Mouse (Mus musculus): Measurements from ENCODE around the gene Prelid3b.
A peak's percentile ranks its signal among the peaks of the same experiment; 100 is the strongest.

Prelid3b gene

DNA sequence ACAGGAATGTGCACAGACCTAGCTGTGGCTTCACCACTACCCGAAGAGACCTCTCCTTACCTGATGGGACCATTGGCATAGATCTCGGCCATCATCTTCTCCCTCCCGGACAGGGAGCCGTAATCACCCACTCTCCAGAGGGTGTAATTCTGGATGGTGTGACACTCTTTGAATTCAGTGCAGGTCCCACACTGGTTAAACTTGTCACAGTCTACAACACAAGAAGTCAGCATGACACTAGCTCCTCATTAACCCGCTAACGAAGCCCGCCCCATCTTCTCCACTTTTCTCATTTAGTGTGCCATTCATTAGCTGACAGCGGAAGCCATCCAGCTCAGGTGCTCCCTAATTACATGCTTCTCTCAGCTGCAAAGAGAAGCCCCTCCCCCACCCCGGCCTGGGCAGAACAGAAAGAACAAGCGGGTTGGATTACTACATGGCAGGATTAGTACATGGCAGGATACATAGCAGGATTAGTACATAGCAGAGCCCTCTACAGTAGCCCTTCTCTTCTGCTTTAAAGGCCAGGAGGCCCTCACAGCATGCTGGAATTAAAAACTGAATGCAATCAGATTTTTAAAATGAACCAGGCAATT lies 43.8 kb downstream of the Prelid3b start:
- DNase-seq (ENCODE audit: inconsistent age in 2 of 2, low spot score in 1 of 2): no peak

DNA sequence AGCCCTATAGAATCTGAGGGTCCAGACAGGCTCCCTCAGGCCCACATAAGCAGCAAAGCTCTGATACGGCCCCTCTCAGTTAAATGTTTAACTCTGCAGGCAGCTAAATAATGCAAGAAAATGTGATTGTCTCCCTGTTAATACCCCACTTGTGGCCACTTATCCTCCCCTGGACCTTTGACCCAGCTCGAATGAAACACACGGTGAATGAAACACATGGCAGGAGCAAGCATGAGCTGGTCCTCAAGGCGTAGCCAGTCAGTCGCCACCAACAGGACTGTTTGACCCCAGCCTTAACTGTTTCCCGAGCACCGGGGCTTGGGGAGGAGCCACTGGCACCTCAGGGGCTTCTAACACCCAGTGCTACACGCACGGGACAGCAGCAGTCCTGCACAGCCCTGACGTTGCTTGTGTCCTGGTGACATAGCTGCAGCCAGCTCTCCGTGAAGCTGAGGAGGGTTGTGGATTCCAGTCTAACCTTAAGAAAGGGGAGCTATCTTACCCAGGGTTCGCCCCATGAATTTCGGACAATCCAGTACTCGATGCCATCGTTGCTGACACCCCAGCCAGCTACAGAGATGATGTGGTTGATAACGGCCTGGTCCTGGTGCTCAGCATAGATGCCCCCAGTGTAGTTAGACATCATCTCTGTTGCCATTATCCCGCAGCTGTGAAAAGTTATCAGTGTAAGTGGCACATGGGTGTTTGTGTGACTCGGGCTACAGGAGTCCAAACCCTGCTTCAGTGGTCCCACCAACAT lies 44.6 kb downstream of the Prelid3b start:
- DNase-seq (ENCODE audit: inconsistent age in 2 of 2, low spot score in 1 of 2): no peak

DNA sequence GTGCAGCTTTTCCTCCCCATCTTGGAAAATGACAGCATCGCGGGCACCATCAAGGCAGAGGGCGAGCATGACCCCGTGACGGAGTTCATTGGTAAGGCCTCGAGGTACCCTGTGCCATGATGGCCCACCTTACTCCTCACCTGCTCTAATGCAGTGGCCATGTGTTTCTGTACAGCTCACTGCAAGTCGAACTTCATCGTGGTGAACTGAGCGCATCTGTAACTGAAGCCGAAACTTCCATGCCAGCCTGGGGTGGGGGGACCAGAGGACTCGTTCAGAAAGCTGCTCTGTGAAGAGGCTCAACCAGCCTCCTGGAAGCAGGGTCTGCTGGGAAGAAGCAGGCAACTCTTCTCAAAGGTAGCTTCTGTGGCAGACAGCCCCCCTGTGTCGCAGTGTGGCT lies 46.0 kb downstream of the Prelid3b start:
- DNase-seq (ENCODE audit: inconsistent age in 2 of 2, low spot score in 1 of 2): no peak

DNA sequence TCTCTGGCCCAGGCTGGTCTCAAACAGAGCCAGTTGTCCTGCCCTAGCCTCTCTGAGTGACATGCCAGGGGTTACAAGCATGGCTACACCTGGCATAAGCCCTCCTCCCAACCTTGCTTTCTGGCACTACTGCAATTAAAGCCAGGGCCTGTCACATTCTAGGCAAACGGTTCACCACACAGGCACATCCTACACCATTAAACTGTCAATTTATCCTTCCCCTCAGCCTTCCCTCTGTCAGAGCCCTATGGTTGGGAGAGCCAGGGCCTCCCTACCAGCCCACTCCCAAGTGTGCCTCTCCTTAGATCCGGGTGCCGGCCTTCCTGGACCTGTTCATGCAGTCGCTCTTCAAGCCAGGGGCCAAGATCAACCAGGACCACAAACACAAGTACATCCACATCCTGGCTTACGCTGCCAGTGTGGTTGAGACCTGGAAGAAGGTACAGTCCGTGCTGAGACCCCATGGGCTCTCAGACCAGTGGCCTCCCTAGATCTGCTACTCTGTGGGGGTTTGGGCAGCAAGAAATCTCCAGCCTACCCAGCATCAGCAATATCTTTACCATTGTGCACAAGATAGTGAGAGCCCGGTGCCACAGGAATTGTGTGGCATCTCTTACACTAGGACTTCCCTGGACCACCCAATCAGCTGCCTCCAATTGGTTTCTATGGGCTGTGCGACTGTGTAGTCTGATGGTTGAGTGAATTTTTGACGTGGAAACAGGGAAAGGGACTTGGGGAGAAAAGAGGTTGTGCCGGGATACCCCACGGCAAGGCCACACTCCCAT lies 48.4 kb downstream of the Prelid3b start:
- no peak for DNase-seq (ENCODE audit: inconsistent age in 2 of 2, low spot score in 1 of 2)

DNA sequence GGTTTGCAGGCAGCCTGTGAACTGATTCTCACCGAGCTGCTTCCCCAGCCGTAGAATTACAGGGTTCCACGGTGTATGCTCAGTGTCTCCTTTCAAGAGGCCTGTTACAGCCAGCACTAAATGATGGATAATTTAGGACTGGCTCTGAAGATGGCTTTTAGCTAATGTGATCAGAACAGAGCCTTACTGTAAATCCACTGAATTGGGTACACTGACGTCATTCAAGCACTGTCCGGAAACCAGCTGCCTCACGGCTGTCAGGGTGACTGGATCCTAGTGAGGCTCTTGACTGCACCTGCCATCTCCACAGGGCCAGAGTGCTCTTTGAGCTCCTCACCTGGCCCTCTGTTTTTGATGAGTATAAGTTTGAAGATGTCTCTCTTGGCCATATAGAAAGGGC lies 51.8 kb downstream of the Prelid3b start:
- DNase-seq (ENCODE audit: inconsistent age in 2 of 2, low spot score in 1 of 2): no peak

DNA sequence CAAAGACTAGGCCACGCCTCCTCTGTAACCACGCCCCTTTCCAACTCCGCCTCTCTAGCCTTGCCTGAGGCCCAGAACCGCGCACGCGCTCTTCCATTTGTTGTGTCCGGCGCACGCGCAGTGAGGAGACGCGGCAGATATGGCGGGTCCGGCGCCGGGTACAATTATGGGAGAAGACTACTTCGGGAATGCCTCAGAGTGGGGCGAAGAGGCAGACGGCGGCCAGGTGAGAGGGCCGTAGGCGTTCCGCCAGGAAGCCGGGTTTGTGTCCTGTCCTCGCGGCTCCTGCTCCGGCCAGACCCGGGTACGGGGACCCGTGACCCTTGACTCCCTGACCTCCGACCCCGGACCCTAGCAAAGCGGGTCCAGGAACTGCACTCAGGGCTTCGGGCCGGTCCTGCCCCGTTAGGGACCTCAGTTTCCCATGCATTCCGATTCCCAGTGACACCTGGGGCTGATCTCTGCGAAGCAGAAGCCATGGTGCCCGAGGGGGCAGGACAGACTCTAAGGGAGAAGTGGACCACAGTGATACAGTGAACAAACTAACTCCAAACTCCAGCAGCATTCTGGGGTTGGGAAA lies 57.1 kb downstream of the Prelid3b start, which contains the start of gene Nelfcd:
Gene Nelfcd, plus strand, starts transcription at position 74 of the 580 bp plus-strand sequence.
- DNase-seq (ENCODE audit: inconsistent age in 2 of 2, low spot score in 1 of 2): peak; percentile 96 to 98
